Mouse (Mus musculus): Measurements from ENCODE around the gene Ankrd22. TPM values are rescaled to one million over a fixed set of nuclear protein-coding genes. Genes with fewer than 3 reads are reported as not detected.
"Not testable (repeated sequence)": the region's sequence is repeated elsewhere in the genome, so short reads cannot be mapped to it uniquely, and the experiment has no call there.

Gene Ankrd22
- total RNA-seq (2018; cell fraction: chromatin; rRNA removed) = not detected
- under 1 TPM in 8 of 26 experiments, not detected in 18; 0.05 to 0.24 (median 0.09) TPM for total RNA-seq (2018; cell fraction: cytosol; rRNA removed)
- not detected for total RNA-seq (2018; cell fraction: nucleus; rRNA removed)
- 0.07 TPM in 1 of 3 replicates, not detected in the others for polyA plus RNA-seq (2018)

GRCm38 (mm10) chr19:34165891-34166290, at the start of gene Ankrd22:
TSS of gene Ankrd22 (minus strand) at chr19:34166053.
- Histone ChIP-seq H3K27ac (no peak within 1 kb of the TSS), H3K4me3 (ENCODE audit: inconsistent target) (no peak within 1 kb of the TSS), H3K79me2 (ENCODE audit: inconsistent target) (no peaks in the 10 kb centered on the region), H3K36me3 (ENCODE audit: inconsistent target) (no peaks in the 10 kb centered on the region)
- WGBS (ENCODE audit: missing documents) = 22% methylated on average over 5 of the region's 5 CpGs

GRCm38 (mm10) chr19:34214136-34214535, 48.3 kb upstream of the Ankrd22 start:
- Histone ChIP-seq H3K36me3 (ENCODE audit: inconsistent target) (no peaks in the 10 kb centered on the region), H3K4me3 (ENCODE audit: inconsistent target) (no peak overlapping the region), H3K27ac (no peak overlapping the region), H3K79me2 (ENCODE audit: inconsistent target) (peaks cover 87% of the 10 kb centered on the region)
- 86% methylated on average over 4 of the region's 4 CpGs for WGBS (ENCODE audit: missing documents)

GRCm38 (mm10) chr19:34213251-34213645, 47.4 kb upstream of the Ankrd22 start:
- Histone ChIP-seq H3K79me2 (ENCODE audit: inconsistent target) (peaks cover 96% of the 10 kb centered on the region), H3K36me3 (ENCODE audit: inconsistent target) (no peaks in the 10 kb centered on the region), H3K27ac (no peak overlapping the region), H3K4me3 (ENCODE audit: inconsistent target) (no peak overlapping the region)

- WGBS (ENCODE audit: missing documents) = 91% methylated on average over 12 of the region's 12 CpGs
- Histone ChIP-seq H3K36me3 (ENCODE audit: inconsistent target) (no peaks in the 10 kb centered on the region), H3K27ac (no peak overlapping the region), H3K4me3 (ENCODE audit: inconsistent target) (no peak overlapping the region), H3K79me2 (ENCODE audit: inconsistent target) (peaks cover 99% of the 10 kb centered on the region)
Measured at GRCm38 (mm10) chr19:34212489-34213250, 46.8 kb upstream of the Ankrd22 start.

- H3K36me3 ChIP-seq (ENCODE audit: inconsistent target) = no peaks in the 10 kb centered on the region
- peaks cover 94% of the 10 kb centered on the region for H3K79me2 ChIP-seq (ENCODE audit: inconsistent target)
- H3K27ac ChIP-seq = no peak overlapping the region
- 82% methylated on average over 2 of the region's 2 CpGs for WGBS (ENCODE audit: missing documents)
- no peak overlapping the region for H3K4me3 ChIP-seq (ENCODE audit: inconsistent target)
Measured at GRCm38 (mm10) chr19:34210841-34211240, 45.0 kb upstream of the Ankrd22 start.

GRCm38 (mm10) chr19:34209930-34210581, 44.2 kb upstream of the Ankrd22 start:
- Histone ChIP-seq H3K27ac (no peak overlapping the region), H3K36me3 (ENCODE audit: inconsistent target) (no peaks in the 10 kb centered on the region), H3K79me2 (ENCODE audit: inconsistent target) (peaks cover 93% of the 10 kb centered on the region), H3K4me3 (ENCODE audit: inconsistent target) (no peak overlapping the region)
- 96% methylated on average over 8 of the region's 8 CpGs for WGBS (ENCODE audit: missing documents)

GRCm38 (mm10) chr19:34209031-34209430, 43.2 kb upstream of the Ankrd22 start:
- H3K36me3 ChIP-seq (ENCODE audit: inconsistent target) = no peaks in the 10 kb centered on the region
- WGBS (ENCODE audit: missing documents) = 93% methylated on average over 3 of the region's 3 CpGs
- H3K27ac ChIP-seq = no peak overlapping the region
- peaks cover 93% of the 10 kb centered on the region for H3K79me2 ChIP-seq (ENCODE audit: inconsistent target)
- no peak overlapping the region for H3K4me3 ChIP-seq (ENCODE audit: inconsistent target)

GRCm38 (mm10) chr19:34206760-34207440, 41.0 kb upstream of the Ankrd22 start:
- peaks cover 93% of the 10 kb centered on the region for H3K79me2 ChIP-seq (ENCODE audit: inconsistent target)
- 86% methylated on average over 8 of the region's 8 CpGs for WGBS (ENCODE audit: missing documents)
- H3K27ac ChIP-seq = no peak overlapping the region
- H3K4me3 ChIP-seq (ENCODE audit: inconsistent target) = no peak overlapping the region
- H3K36me3 ChIP-seq (ENCODE audit: inconsistent target) = no peaks in the 10 kb centered on the region

- H3K36me3 ChIP-seq (ENCODE audit: inconsistent target); H3K4me3 ChIP-seq (ENCODE audit: inconsistent target): not testable (repeated sequence)
- Histone ChIP-seq H3K27ac (peak overlapping the region; percentile 55; the same call in 1 of the 2 replicates), H3K79me2 (ENCODE audit: inconsistent target) (peaks cover 94% of the 10 kb centered on the region)
- no CpG with 5 or more reads among the region's 4 CpGs for WGBS (ENCODE audit: missing documents)
Measured at GRCm38 (mm10) chr19:34206128-34206527, 40.3 kb upstream of the Ankrd22 start.

GRCm38 (mm10) chr19:34202668-34203067, 36.8 kb upstream of the Ankrd22 start:
- Histone ChIP-seq H3K79me2 (ENCODE audit: inconsistent target) (peaks cover 94% of the 10 kb centered on the region), H3K4me3 (ENCODE audit: inconsistent target) (no peak overlapping the region), H3K27ac (no peak overlapping the region), H3K36me3 (ENCODE audit: inconsistent target) (no peaks in the 10 kb centered on the region)
- WGBS (ENCODE audit: missing documents) = 95% methylated on average over 2 of the region's 2 CpGs

GRCm38 (mm10) chr19:34199488-34199887, 33.6 kb upstream of the Ankrd22 start:
- H3K36me3 ChIP-seq (ENCODE audit: inconsistent target) = no peaks in the 10 kb centered on the region
- no peak overlapping the region for H3K4me3 ChIP-seq (ENCODE audit: inconsistent target)
- 25% methylated on average over 2 of the region's 2 CpGs for WGBS (ENCODE audit: missing documents)
- peaks cover 100% of the 10 kb centered on the region for H3K79me2 ChIP-seq (ENCODE audit: inconsistent target)
- peak overlapping the region; percentile 68 for H3K27ac ChIP-seq

- H3K4me3 ChIP-seq (ENCODE audit: inconsistent target) = no peak overlapping the region
- H3K27ac ChIP-seq = peak overlapping the region; percentile 68
- 81% methylated on average over 4 of the region's 4 CpGs for WGBS (ENCODE audit: missing documents)
- peaks cover 100% of the 10 kb centered on the region for H3K79me2 ChIP-seq (ENCODE audit: inconsistent target)
- H3K36me3 ChIP-seq (ENCODE audit: inconsistent target) = no peaks in the 10 kb centered on the region
Measured at GRCm38 (mm10) chr19:34198901-34199300, 33.0 kb upstream of the Ankrd22 start.

GRCm38 (mm10) chr19:34198066-34198465, 32.2 kb upstream of the Ankrd22 start:
- H3K27ac ChIP-seq = peak overlapping the region; percentile 68
- H3K4me3 ChIP-seq (ENCODE audit: inconsistent target) = no peak overlapping the region
- WGBS (ENCODE audit: missing documents) = 100% methylated on average over 1 of the region's 1 CpGs
- H3K36me3 ChIP-seq (ENCODE audit: inconsistent target) = no peaks in the 10 kb centered on the region
- H3K79me2 ChIP-seq (ENCODE audit: inconsistent target) = peaks cover 100% of the 10 kb centered on the region

GRCm38 (mm10) chr19:34195031-34195430, 29.2 kb upstream of the Ankrd22 start:
- H3K79me2 ChIP-seq (ENCODE audit: inconsistent target) = peaks cover 75% of the 10 kb centered on the region
- peak overlapping the region; percentile 82 for H3K27ac ChIP-seq
- H3K36me3 ChIP-seq (ENCODE audit: inconsistent target) = no peaks in the 10 kb centered on the region
- H3K4me3 ChIP-seq (ENCODE audit: inconsistent target) = no peak overlapping the region
- 44% methylated on average over 2 of the region's 2 CpGs for WGBS (ENCODE audit: missing documents)

Measured in macrophage (primary cell).